Mouse (Mus musculus) CD4-positive, CD25-positive, alpha-beta regulatory T cell, adult 2 months (primary cell): ENCODE measurements around the gene Adam33.
"Not testable (repeated sequence)": the region's sequence is repeated elsewhere in the genome, so short reads cannot be mapped to it uniquely, and the experiment has no call there.

Source experiments
- DNase-seq: peaks from one replicate; pipeline ENCODE4 v3.0.0-alpha.2; 2012; ENCODE audit warnings: low read depth, low spot score

Gene Adam33

GRCm38 (mm10) chr2:131063404-131063864 is at the start of gene Adam33:
Gene Adam33, minus strand, starts transcription at chr2:131063814.
- no peak for DNase-seq

GRCm38 (mm10) chr2:131105989-131106388 is 42.4 kb upstream of the Adam33 start:
- no peak for DNase-seq

- not testable (repeated sequence) for DNase-seq
Measured at GRCm38 (mm10) chr2:131105061-131105460, 41.4 kb upstream of the Adam33 start.

- DNase-seq: no peak
Measured at GRCm38 (mm10) chr2:131104021-131104420, 40.4 kb upstream of the Adam33 start.

GRCm38 (mm10) chr2:131101530-131101929 is 37.9 kb upstream of the Adam33 start:
- DNase-seq: no peak

- no peak for DNase-seq
Measured at GRCm38 (mm10) chr2:131097087-131097486, 33.5 kb upstream of the Adam33 start.

GRCm38 (mm10) chr2:131096101-131096795 is 32.6 kb upstream of the Adam33 start:
- DNase-seq: peak; percentile 27

- DNase-seq: peak; percentile 85
Measured at GRCm38 (mm10) chr2:131094823-131095222, 31.2 kb upstream of the Adam33 start.

- DNase-seq: no peak
Measured at GRCm38 (mm10) chr2:131093577-131093976, 30.0 kb upstream of the Adam33 start.

GRCm38 (mm10) chr2:131090852-131091251 is 27.2 kb upstream of the Adam33 start:
- DNase-seq: no peak

- no peak for DNase-seq
Measured at GRCm38 (mm10) chr2:131089634-131090033, 26.0 kb upstream of the Adam33 start.

GRCm38 (mm10) chr2:131088581-131088980 is 25.0 kb upstream of the Adam33 start:
- DNase-seq: no peak

GRCm38 (mm10) chr2:131086667-131087390 is 23.2 kb upstream of the Adam33 start, which contains the start of gene Siglec1:
Gene Siglec1, minus strand, starts transcription at chr2:131086765.
- no peak for DNase-seq

GRCm38 (mm10) chr2:131084206-131084605 is 20.6 kb upstream of the Adam33 start:
- no peak for DNase-seq

GRCm38 (mm10) chr2:131080507-131080906 is 16.9 kb upstream of the Adam33 start:
- DNase-seq: no peak

GRCm38 (mm10) chr2:131072536-131072935 is 8.9 kb upstream of the Adam33 start:
- no peak for DNase-seq

- DNase-seq: no peak
Measured at GRCm38 (mm10) chr2:131067481-131067880, 3.9 kb upstream of the Adam33 start.

- no peak for DNase-seq
Measured at GRCm38 (mm10) chr2:131066342-131066741, 2.7 kb upstream of the Adam33 start.

- no peak for DNase-seq
Measured at GRCm38 (mm10) chr2:131061607-131062006, 2.0 kb downstream of the Adam33 start.

- no peak for DNase-seq
Measured at GRCm38 (mm10) chr2:131060784-131061183, 2.8 kb downstream of the Adam33 start.

- no peak for DNase-seq
Measured at GRCm38 (mm10) chr2:131059781-131060540, 3.7 kb downstream of the Adam33 start.

GRCm38 (mm10) chr2:131059377-131059776 is 4.2 kb downstream of the Adam33 start:
- DNase-seq: no peak
